Mouse (Mus musculus): ENCODE measurements around the gene Wdr31. TPM values are rescaled to one million over a fixed set of nuclear protein-coding genes. Genes with fewer than 3 reads are reported as not detected.
A peak's percentile ranks its signal among the peaks of the same experiment; 100 is the strongest.

Gene Wdr31
- total and polyA plus RNA-seq, 3 experiments = 0.52 to 2.0 (median 1.8) TPM

DNA sequence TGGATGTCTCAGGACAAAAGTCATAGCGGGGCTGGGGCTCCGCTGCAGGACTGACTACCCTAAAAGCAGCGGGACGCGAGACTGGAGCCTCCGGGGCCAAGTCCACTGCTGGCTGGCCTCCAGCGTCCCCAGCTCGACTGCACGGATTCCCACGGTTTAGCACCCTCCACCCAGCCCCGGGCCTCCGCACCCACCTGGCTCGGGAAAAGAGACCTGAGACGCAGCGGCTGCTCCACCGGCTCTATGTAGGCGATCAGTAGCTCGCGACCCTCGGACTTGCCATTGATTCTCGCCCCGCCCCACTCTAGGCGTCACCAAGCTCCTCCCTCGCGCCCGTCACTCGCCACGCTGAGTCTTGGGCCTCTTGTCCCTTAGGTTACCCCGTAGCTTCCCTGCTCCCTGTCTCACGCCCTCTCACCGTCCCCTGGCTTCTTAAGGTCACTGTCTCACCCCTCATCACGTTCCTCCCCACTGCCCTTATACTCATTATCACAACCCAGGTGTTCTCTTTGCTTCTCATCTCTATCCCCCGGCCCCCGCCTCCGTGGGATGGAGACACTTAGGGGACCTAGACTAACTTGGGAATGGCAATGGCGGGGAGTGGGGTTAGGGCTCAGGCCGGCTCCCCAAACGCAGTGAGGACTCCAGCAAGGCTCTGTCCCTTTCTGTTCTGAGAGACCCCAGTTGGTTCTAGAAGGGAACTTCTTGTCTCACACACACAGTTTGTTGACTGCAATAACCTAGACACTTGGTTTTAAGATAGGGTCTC is 31.5 kb upstream of the Wdr31 start:
- Histone ChIP-seq H3K27me3 (ENCODE audit: insufficient read depth, low read length) (no peaks in the 10 kb centered on the region), H3K4me1 (ENCODE audit: insufficient read depth, low read depth, low read length) (peaks cover 46% of the 10 kb centered on the region), H3K36me3 (replicated peaks) (peaks cover 30% of the 10 kb centered on the region), H3K4me3 (ENCODE audit: low read depth, low read length) (peak overlapping the region; percentile 76), H3K9me3 (replicated peaks) (no peaks in the 10 kb centered on the region)
- TF ChIP-seq CTCF (IDR thresholded peaks at IDR 0.05; ENCODE audit: low read depth, low read length) = no peak
- no peak for TF ChIP-seq GATA1 (IDR thresholded peaks at IDR 0.05; ENCODE audit: borderline replicate concordance, low read length)
- no peak for TF ChIP-seq POLR2AphosphoS5 (IDR thresholded peaks at IDR 0.05; ENCODE audit: insufficient replicate concordance, low read depth, low read length)
- no peak for TF ChIP-seq GATA2 (IDR thresholded peaks at IDR 0.05; ENCODE audit: borderline replicate concordance, low read depth, low read length)
- TF ChIP-seq TAL1 (conservative IDR thresholded peaks at IDR 0.05; ENCODE audit: low read depth, low read length) = no peak
- peak; percentile 99 for DNase-seq (ENCODE audit: low spot score)
- ATAC-seq (ENCODE audit: extremely low read depth, insufficient number of reproducible peaks, low FRiP score, poor library complexity, severe bottlenecking) = peak; percentile 99

DNA sequence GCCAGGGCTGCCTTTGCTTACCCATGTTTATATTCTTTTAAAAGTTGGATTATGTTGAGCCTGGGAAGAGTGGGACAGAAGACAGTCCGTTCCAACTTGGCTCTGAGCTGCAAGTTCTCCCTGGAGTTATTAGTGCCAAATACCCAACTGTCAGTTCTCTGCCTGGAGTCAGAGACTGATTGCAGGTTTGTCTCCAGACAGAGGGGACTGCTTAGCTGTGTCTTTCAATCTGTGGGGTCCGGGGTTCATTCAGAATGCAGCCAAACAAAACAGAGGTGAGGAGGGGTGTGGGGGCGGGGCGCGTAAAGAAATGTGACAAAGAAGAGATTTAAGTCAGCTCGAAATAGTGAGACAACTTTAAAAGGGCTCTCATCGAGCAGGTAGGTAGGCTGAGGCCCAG is 30.8 kb upstream of the Wdr31 start:
- ATAC-seq (ENCODE audit: extremely low read depth, insufficient number of reproducible peaks, low FRiP score, poor library complexity, severe bottlenecking) (no peak), DNase-seq (ENCODE audit: low spot score) (no peak)
- no peak for TF ChIP-seq GATA1 (IDR thresholded peaks at IDR 0.05; ENCODE audit: borderline replicate concordance, low read length)
- TF ChIP-seq GATA2 (IDR thresholded peaks at IDR 0.05; ENCODE audit: borderline replicate concordance, low read depth, low read length) = no peak
- TF ChIP-seq CTCF (IDR thresholded peaks at IDR 0.05; ENCODE audit: low read depth, low read length) = no peak
- TF ChIP-seq TAL1 (conservative IDR thresholded peaks at IDR 0.05; ENCODE audit: low read depth, low read length) = no peak
- TF ChIP-seq POLR2AphosphoS5 (IDR thresholded peaks at IDR 0.05; ENCODE audit: insufficient replicate concordance, low read depth, low read length) = no peak
- peak overlapping the region; percentile 76 for H3K4me3 ChIP-seq (ENCODE audit: low read depth, low read length)
- peaks cover 25% of the 10 kb centered on the region for H3K36me3 ChIP-seq (replicated peaks)
- peaks cover 46% of the 10 kb centered on the region for H3K4me1 ChIP-seq (ENCODE audit: insufficient read depth, low read depth, low read length)
- H3K27me3 ChIP-seq (ENCODE audit: insufficient read depth, low read length) = no peaks in the 10 kb centered on the region
- no peaks in the 10 kb centered on the region for H3K9me3 ChIP-seq (replicated peaks)

DNA sequence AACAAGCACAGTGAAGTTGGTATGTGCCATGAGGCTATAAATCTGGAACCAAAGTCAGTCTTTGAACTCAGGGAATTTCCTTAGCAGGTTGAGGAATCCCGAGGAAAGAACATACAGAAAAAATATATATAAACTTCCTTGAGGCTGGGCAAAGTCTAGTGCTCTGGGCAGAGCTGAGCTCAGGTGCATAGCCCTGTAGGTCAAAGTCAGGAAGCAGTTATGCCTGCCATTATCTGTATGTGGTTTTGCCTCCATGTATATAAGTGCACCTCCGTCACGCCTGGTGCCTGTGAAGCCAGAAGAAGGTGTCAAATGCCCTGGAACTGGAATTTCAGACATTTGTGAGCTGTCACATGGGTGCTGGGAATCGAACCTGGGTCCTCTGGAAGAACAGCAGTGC is 30.1 kb upstream of the Wdr31 start:
- Histone ChIP-seq H3K4me3 (ENCODE audit: low read depth, low read length) (no peak overlapping the region), H3K36me3 (replicated peaks) (peaks cover 28% of the 10 kb centered on the region), H3K9me3 (replicated peaks) (no peaks in the 10 kb centered on the region), H3K4me1 (ENCODE audit: insufficient read depth, low read depth, low read length) (peaks cover 47% of the 10 kb centered on the region), H3K27me3 (ENCODE audit: insufficient read depth, low read length) (peaks cover 5% of the 10 kb centered on the region; the same call in 1 of the 2 replicates)
- DNase-seq (ENCODE audit: low spot score) (no peak), ATAC-seq (ENCODE audit: extremely low read depth, insufficient number of reproducible peaks, low FRiP score, poor library complexity, severe bottlenecking) (no peak)
- TF ChIP-seq TAL1 (conservative IDR thresholded peaks at IDR 0.05; ENCODE audit: low read depth, low read length) (no peak), POLR2AphosphoS5 (IDR thresholded peaks at IDR 0.05; ENCODE audit: insufficient replicate concordance, low read depth, low read length) (no peak), CTCF (IDR thresholded peaks at IDR 0.05; ENCODE audit: low read depth, low read length) (no peak), GATA2 (IDR thresholded peaks at IDR 0.05; ENCODE audit: borderline replicate concordance, low read depth, low read length) (no peak), GATA1 (IDR thresholded peaks at IDR 0.05; ENCODE audit: borderline replicate concordance, low read length) (no peak)

DNA sequence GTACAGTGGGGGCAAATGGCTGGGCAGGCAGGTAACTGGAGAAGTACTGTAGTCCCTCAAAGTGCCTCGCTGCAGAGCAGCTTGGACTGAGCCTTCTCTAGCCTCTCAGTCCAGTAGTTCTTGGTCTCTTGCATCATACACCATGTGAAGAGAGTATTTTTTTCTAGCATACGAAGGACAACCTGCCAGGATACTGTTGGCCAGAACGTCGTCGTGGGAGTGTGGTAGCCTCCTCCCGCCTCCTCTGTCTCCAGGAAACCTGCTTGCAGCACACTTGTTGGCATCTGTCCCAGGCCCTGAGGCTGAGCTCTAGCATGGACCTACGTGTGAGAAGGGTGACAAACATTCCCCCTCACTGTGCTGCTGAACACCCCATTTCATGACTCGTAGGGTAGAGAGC is 26.1 kb upstream of the Wdr31 start:
- Histone ChIP-seq H3K4me1 (ENCODE audit: insufficient read depth, low read depth, low read length) (peaks cover 32% of the 10 kb centered on the region), H3K4me3 (ENCODE audit: low read depth, low read length) (no peak overlapping the region), H3K27me3 (ENCODE audit: insufficient read depth, low read length) (peaks cover 18% of the 10 kb centered on the region; the same call in 1 of the 2 replicates), H3K9me3 (replicated peaks) (no peaks in the 10 kb centered on the region), H3K36me3 (replicated peaks) (peaks cover 28% of the 10 kb centered on the region)
- TF ChIP-seq GATA1 (IDR thresholded peaks at IDR 0.05; ENCODE audit: borderline replicate concordance, low read length) (no peak), GATA2 (IDR thresholded peaks at IDR 0.05; ENCODE audit: borderline replicate concordance, low read depth, low read length) (no peak), TAL1 (conservative IDR thresholded peaks at IDR 0.05; ENCODE audit: low read depth, low read length) (no peak), CTCF (IDR thresholded peaks at IDR 0.05; ENCODE audit: low read depth, low read length) (no peak), POLR2AphosphoS5 (IDR thresholded peaks at IDR 0.05; ENCODE audit: insufficient replicate concordance, low read depth, low read length) (no peak)
- ATAC-seq (ENCODE audit: extremely low read depth, insufficient number of reproducible peaks, low FRiP score, poor library complexity, severe bottlenecking) = no peak
- no peak for DNase-seq (ENCODE audit: low spot score)

DNA sequence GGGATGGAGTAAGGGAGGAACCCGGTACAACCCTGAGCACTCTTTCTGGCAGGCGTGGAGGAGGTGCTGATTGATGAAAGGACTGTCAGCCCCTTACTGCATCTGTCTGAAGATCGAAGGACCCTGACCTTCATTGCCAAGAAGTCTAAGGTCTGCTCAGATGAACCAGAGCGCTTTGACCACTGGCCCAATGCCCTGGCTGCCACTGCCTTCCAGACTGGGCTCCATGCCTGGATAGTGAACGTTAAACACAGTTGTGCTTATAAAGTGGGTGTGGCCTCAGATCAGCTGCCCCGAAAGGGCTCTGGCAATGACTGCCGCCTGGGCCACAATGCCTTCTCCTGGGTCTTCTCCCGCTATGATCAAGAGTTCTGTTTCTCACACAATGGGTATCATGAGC is 25.2 kb upstream of the Wdr31 start:
- H3K36me3 ChIP-seq (replicated peaks) = peaks cover 28% of the 10 kb centered on the region
- ATAC-seq (ENCODE audit: extremely low read depth, insufficient number of reproducible peaks, low FRiP score, poor library complexity, severe bottlenecking) (no peak), DNase-seq (ENCODE audit: low spot score) (no peak)
- peaks cover 18% of the 10 kb centered on the region; the same call in 1 of the 2 replicates for H3K27me3 ChIP-seq (ENCODE audit: insufficient read depth, low read length)
- TF ChIP-seq GATA2 (IDR thresholded peaks at IDR 0.05; ENCODE audit: borderline replicate concordance, low read depth, low read length) (no peak), GATA1 (IDR thresholded peaks at IDR 0.05; ENCODE audit: borderline replicate concordance, low read length) (no peak), CTCF (IDR thresholded peaks at IDR 0.05; ENCODE audit: low read depth, low read length) (no peak), TAL1 (conservative IDR thresholded peaks at IDR 0.05; ENCODE audit: low read depth, low read length) (no peak), POLR2AphosphoS5 (IDR thresholded peaks at IDR 0.05; ENCODE audit: insufficient replicate concordance, low read depth, low read length) (no peak)
- H3K4me1 ChIP-seq (ENCODE audit: insufficient read depth, low read depth, low read length) = peaks cover 25% of the 10 kb centered on the region
- no peaks in the 10 kb centered on the region for H3K9me3 ChIP-seq (replicated peaks)
- no peak overlapping the region for H3K4me3 ChIP-seq (ENCODE audit: low read depth, low read length)

DNA sequence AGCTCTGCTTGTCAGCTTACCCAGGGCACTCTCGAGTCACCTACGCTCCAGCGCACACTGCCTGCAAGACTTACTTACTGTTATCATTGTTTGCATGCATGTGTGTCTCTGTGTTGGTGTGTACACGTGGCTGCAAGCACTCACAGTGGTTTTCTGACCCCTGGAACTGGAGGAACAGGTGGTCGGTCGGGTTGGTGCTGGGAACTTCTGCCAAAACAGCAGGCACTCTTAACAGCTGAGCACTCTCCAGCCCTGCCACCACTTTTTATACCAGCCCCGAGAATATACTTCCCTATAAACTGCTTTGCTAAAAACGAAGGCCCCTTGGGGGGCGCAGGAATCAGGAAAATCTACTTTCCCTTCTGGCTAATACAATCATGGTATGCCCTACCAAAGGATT is 23.5 kb upstream of the Wdr31 start:
- H3K36me3 ChIP-seq (replicated peaks) = peaks cover 19% of the 10 kb centered on the region
- no peak for DNase-seq (ENCODE audit: low spot score)

More for the DNA sequence above, 23.5 kb upstream of the Wdr31 start:
- Histone ChIP-seq H3K9me3 (replicated peaks) (no peaks in the 10 kb centered on the region), H3K4me1 (ENCODE audit: insufficient read depth, low read depth, low read length) (peaks cover 19% of the 10 kb centered on the region), H3K4me3 (ENCODE audit: low read depth, low read length) (no peak overlapping the region), H3K27me3 (ENCODE audit: insufficient read depth, low read length) (peaks cover 18% of the 10 kb centered on the region; the same call in 1 of the 2 replicates)
- TF ChIP-seq CTCF (IDR thresholded peaks at IDR 0.05; ENCODE audit: low read depth, low read length) (no peak), GATA2 (IDR thresholded peaks at IDR 0.05; ENCODE audit: borderline replicate concordance, low read depth, low read length) (no peak), POLR2AphosphoS5 (IDR thresholded peaks at IDR 0.05; ENCODE audit: insufficient replicate concordance, low read depth, low read length) (no peak), TAL1 (conservative IDR thresholded peaks at IDR 0.05; ENCODE audit: low read depth, low read length) (no peak), GATA1 (IDR thresholded peaks at IDR 0.05; ENCODE audit: borderline replicate concordance, low read length) (no peak)
- ATAC-seq (ENCODE audit: extremely low read depth, insufficient number of reproducible peaks, low FRiP score, poor library complexity, severe bottlenecking) = peak; percentile 29; the same call in 1 of the 2 replicates
